Mouse (Mus musculus): ENCODE data around the gene Gm21958.

GRCm38 (mm10) chr3:54753411-54753810 is 39.3 kb upstream of the Gm21958 start:
- no peak for TF ChIP-seq CTCF (IDR thresholded peaks at IDR 0.05; ENCODE audit: low read depth, low read length)
- no peak for TF ChIP-seq POLR2A (IDR thresholded peaks at IDR 0.05; ENCODE audit: insufficient read depth, low read length)
